8 mouse cellular contexts compared by ENCODE assay signal in the genomic region with DNA sequence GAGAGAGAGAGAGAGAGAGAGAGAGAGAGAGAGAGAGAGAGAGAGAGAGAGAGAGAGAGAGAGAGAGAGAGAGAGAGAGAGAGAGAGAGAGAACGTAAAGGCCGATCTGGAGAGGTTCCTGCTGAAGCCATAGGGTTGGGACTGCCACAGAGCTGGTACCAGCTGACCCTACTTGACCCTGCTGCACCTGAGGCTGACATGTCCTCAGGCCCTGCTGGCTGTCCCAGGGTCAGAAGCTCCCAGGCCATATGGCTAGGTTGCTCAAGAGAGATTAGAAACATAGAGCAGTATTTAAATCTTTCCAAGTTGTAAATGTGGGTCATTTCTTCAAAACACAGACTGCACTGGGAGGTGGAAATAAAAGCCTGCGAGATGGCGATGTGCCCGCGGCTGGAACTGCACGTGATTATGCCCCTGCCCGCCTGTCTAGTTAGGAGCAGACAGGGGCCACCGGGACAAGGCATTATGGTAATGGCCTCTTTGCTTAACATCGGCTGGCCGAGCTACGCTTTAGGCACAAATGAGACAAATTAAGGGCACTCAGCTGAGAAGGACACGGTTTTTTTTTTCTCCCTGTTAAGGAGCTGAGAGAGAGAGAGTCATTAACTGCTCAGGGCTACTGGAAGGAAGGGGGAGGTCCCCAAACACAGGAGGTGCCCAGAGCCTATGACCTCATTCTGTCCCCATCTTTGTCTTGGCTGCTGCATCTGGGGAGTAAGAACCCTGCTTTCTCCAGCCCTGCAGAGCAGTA.
DNase-seq lines count a peak whose midpoint lies in the region; ATAC-seq and TF ChIP-seq lines count a peak whose summit lies in the region.

No protein-coding gene starts in this region.

- no peak overlapping the region for H3K9ac ChIP-seq in forebrain, postnatal 0 days
- H3K9ac ChIP-seq in midbrain, embryonic 13.5 days (replicated peaks): no peak overlapping the region; the same call in 1 of the 2 replicates
- H3K9ac ChIP-seq in intestine, embryonic 16.5 days (ENCODE audit: low read depth, low read length): no peak overlapping the region

- H3K9me3 ChIP-seq in heart, embryonic 10.5 days: no peaks in the 10 kb centered on the region
- no peaks in the 10 kb centered on the region for H3K9me3 ChIP-seq in forebrain, postnatal 0 days (ENCODE audit: low read length)
- H3K9me3 ChIP-seq in midbrain, embryonic 13.5 days: peaks cover 4% of the 10 kb centered on the region; the same call in 1 of the 2 replicates
- no peaks in the 10 kb centered on the region for H3K9me3 ChIP-seq in intestine, embryonic 16.5 days (ENCODE audit: control insufficient read depth, low read length)

- WGBS in heart, embryonic 10.5 days: 69% methylated on average over 13 of the region's 13 CpGs
- 7% methylated on average over 13 of the region's 13 CpGs for WGBS in forebrain, postnatal 0 days
- WGBS in midbrain, embryonic 13.5 days: 14% methylated on average over 13 of the region's 13 CpGs
- 52% methylated on average over 13 of the region's 13 CpGs for WGBS in intestine, embryonic 16.5 days

- peaks cover 22% of the 10 kb centered on the region; the same call in 1 of the 2 replicates for H3K27me3 ChIP-seq in heart, embryonic 10.5 days (ENCODE audit: insufficient read depth, poor library complexity, severe bottlenecking)
- H3K27me3 ChIP-seq in forebrain, postnatal 0 days (ENCODE audit: insufficient read depth, low read length): no peaks in the 10 kb centered on the region
- H3K27me3 ChIP-seq in midbrain, embryonic 13.5 days: no peaks in the 10 kb centered on the region
- no peaks in the 10 kb centered on the region for H3K27me3 ChIP-seq in intestine, embryonic 16.5 days (replicated peaks; ENCODE audit: control insufficient read depth, insufficient read depth, low read length)

- no peak overlapping the region for H3K27ac ChIP-seq in heart, embryonic 10.5 days
- 0 out of 2 replicates have a peak overlapping the region, but pooled peaks have one; percentile 15 for H3K27ac ChIP-seq in forebrain, postnatal 0 days (ENCODE audit: low read depth, low read length)
- H3K27ac ChIP-seq in midbrain, embryonic 13.5 days: peak overlapping the region; percentile 30
- no peak overlapping the region for H3K27ac ChIP-seq in intestine, embryonic 16.5 days (ENCODE audit: low read length)

- peak; percentile 83 for DNase-seq in heart, adult 11 months
- DNase-seq in heart, embryonic 10.5 days (ENCODE audit: low spot score): no peak
- peak; percentile 72 for DNase-seq in forebrain, postnatal 0 days
- DNase-seq in kidney, postnatal 36 days: peak; percentile 61 to 69
- DNase-seq in urinary bladder, postnatal 25 days (ENCODE audit: low spot score): no peak
- DNase-seq in urinary bladder, adult 2 months (ENCODE audit: low spot score): no peak

- no peak overlapping the region for H3K4me3 ChIP-seq in heart, embryonic 10.5 days
- no peak overlapping the region for H3K4me3 ChIP-seq in forebrain, postnatal 0 days (ENCODE audit: low read depth, low read length)
- H3K4me3 ChIP-seq in midbrain, embryonic 13.5 days (replicated peaks): no peak overlapping the region
- H3K4me3 ChIP-seq in intestine, embryonic 16.5 days (ENCODE audit: low read length): no peak overlapping the region

- no peak overlapping the region for H3K4me2 ChIP-seq in forebrain, postnatal 0 days (ENCODE audit: low read depth)
- H3K4me2 ChIP-seq in midbrain, embryonic 13.5 days (replicated peaks): peak overlapping the region; percentile 15; the same call in 1 of the 2 replicates
- no peak overlapping the region for H3K4me2 ChIP-seq in intestine, embryonic 16.5 days (ENCODE audit: low read depth, low read length)

- ATAC-seq in forebrain, postnatal 0 days: peak; percentile 88
- ATAC-seq in midbrain, embryonic 13.5 days: peak; percentile 78
- no peak for ATAC-seq in intestine, embryonic 16.5 days

- peaks cover 12% of the 10 kb centered on the region for H3K4me1 ChIP-seq in heart, embryonic 10.5 days
- 0 out of 2 replicates have a peak, but pooled peaks cover 7% of the 10 kb centered on the region for H3K4me1 ChIP-seq in forebrain, postnatal 0 days (ENCODE audit: insufficient read depth)
- H3K4me1 ChIP-seq in midbrain, embryonic 13.5 days (replicated peaks): peaks cover 38% of the 10 kb centered on the region
- peaks cover 14% of the 10 kb centered on the region for H3K4me1 ChIP-seq in intestine, embryonic 16.5 days (ENCODE audit: control insufficient read depth, insufficient read depth, low read length)

- H3K36me3 ChIP-seq in heart, embryonic 10.5 days: no peaks in the 10 kb centered on the region
- H3K36me3 ChIP-seq in forebrain, postnatal 0 days (ENCODE audit: insufficient read depth): no peaks in the 10 kb centered on the region
- H3K36me3 ChIP-seq in midbrain, embryonic 13.5 days: no peaks in the 10 kb centered on the region
- H3K36me3 ChIP-seq in intestine, embryonic 16.5 days (ENCODE audit: control insufficient read depth, insufficient read depth, low read length): no peaks in the 10 kb centered on the region

- no peak for TF ChIP-seq CTCF in forebrain, postnatal 0 days (IDR thresholded peaks at IDR 0.05; ENCODE audit: low read depth)

Comparison
In these comparisons a context has a peak if more than half of its experiments do, and no peak if none do; other contexts are left out.
1. DNase-seq: peak in heart, adult 11 months (single experiment), forebrain, postnatal 0 days (single experiment) and kidney, postnatal 36 days (2 of 2); none in heart, embryonic 10.5 days (single experiment), urinary bladder, postnatal 25 days (single experiment) and urinary bladder, adult 2 months (single experiment).
2. H3K27ac ChIP-seq: peak in forebrain, postnatal 0 days (single experiment) and midbrain, embryonic 13.5 days (single experiment); none in heart, embryonic 10.5 days (single experiment) and intestine, embryonic 16.5 days (single experiment).